Mouse (Mus musculus) heart, postnatal 0 days (tissue): ENCODE data around the gene Mynn.

Experiments used
- CTCF ChIP-seq: IDR thresholded peaks from 2 replicates; pipeline ENCODE4 v1.5.1; 2016; ENCODE audit warnings: antibody characterized with exemption, control low read depth, low read depth
- EP300 ChIP-seq: IDR thresholded peaks from 2 replicates; pipeline ENCODE4 v1.6.1; 2016; ENCODE audit warnings: antibody characterized with exemption, low read depth

DNA sequence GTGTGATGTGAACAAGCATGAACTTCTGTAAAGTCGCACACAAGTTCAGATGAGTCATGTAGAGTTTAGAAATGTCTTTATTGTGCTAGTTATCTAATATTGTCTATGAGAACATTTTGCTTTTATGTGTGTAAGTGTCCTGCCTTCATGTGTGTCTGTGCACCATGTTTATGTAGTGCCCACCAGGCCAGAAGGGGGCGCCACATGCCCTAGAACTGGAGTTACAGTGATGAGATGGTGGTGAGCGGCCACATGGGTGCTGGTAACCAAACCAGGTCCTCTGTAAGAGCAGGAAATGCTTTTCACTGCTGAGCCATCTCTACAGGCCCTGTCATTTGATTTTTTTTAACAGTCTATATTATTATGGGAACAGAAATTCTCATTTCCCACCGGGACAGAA, 33.8 kb downstream of the Mynn start:
- TF ChIP-seq CTCF: no peak
- TF ChIP-seq EP300: no peak
